Mouse (Mus musculus) hindbrain, postnatal 0 days (tissue): ENCODE measurements around the gene Olfr814. TPM values are rescaled to one million over a fixed set of nuclear protein-coding genes. Genes with fewer than 3 reads are reported as not detected.
"Not testable (repeated sequence)": the region's sequence is repeated elsewhere in the genome, so short reads cannot be mapped to it uniquely, and the experiment has no call there.

Source experiments
- ATAC-seq: fragments of 200-750 bp; cut with Nextera tagmentation; 2 replicates; pipeline ENCODE4 v1.8.0; 2017; ENCODE audit warnings: mild to moderate bottlenecking, moderate TSS enrichment, moderate library complexity
- DNase-seq: peaks from one replicate; pipeline ENCODE4 v3.0.0-alpha.2; 2015; ENCODE audit warnings: low spot score
- H3K27ac ChIP-seq: fragments of 300-500 bp; sonication (generic); 2 replicates; pipeline ENCODE4 v1.5.1; 2014; ENCODE audit warnings: mild to moderate bottlenecking
- H3K27me3 ChIP-seq: fragments of 300-500 bp; sonication (generic); 2 replicates; pipeline ENCODE4 v1.6.1; 2014; ENCODE audit warnings: low read length, mixed read lengths; ENCODE audit not compliant: insufficient read depth
- H3K36me3 ChIP-seq: fragments of 300-500 bp; sonication (generic); 2 replicates; pipeline ENCODE4 v1.6.1; 2014; ENCODE audit warnings: low read length, mixed read lengths; ENCODE audit not compliant: insufficient read depth
- H3K4me1 ChIP-seq: fragments of 300-500 bp; sonication (generic); 2 replicates; pipeline ENCODE4 v1.6.1; 2014; ENCODE audit warnings: antibody characterized with exemption, low read length, mixed read lengths; ENCODE audit not compliant: insufficient read depth
- H3K4me2 ChIP-seq: fragments of 300-500 bp; sonication (generic); 2 replicates; pipeline ENCODE4 v1.6.1; 2014; ENCODE audit warnings: low read depth, mild to moderate bottlenecking, low read length, moderate library complexity, mixed read lengths
- H3K4me3 ChIP-seq: fragments of 300-500 bp; sonication (generic); 2 replicates; pipeline ENCODE4 v1.5.1; 2014; ENCODE audit warnings: low read length
- H3K9ac ChIP-seq: fragments of 300-500 bp; sonication (generic); replicated peaks from 2 replicates; pipeline ENCODE4 v1.6.1; 2014; ENCODE audit warnings: mild to moderate bottlenecking, low read length, moderate library complexity, mixed read lengths
- H3K9me3 ChIP-seq: fragments of 300-500 bp; sonication (generic); 2 replicates; pipeline ENCODE4 v1.6.1; 2016; ENCODE audit warnings: low read length, mixed read lengths
- CTCF ChIP-seq: IDR thresholded peaks from 2 replicates; pipeline ENCODE4 v1.5.1; 2016; ENCODE audit warnings: antibody characterized with exemption, control low read depth, low read depth
- WGBS: fragments of 180-500 bp; shearing (Covaris S2); extraction: QIAGEN DNeasy Blood & Tissue Kit; methylation state at CpG from one replicate; pipeline ENCODE4 v1.1.7; 2014; 5-methylcytosine and 5-hydroxymethylcytosine counted together
- polyA plus RNA-seq: library from polyadenylated mRNA; unstranded; fragments of >200 nt; fragmentation: Nextera tagmentation; extraction: Ambion mirVana; gene quantifications from 2 replicates; pipeline ENCODE4 v1.2.1, GENCODE M21; 2015
- total RNA-seq: library from RNA; depleted of rRNA; stranded (reverse); fragments of >200 nt; gene quantifications from 2 replicates; pipeline ENCODE4 v1.2.3, GENCODE M21; 2014; rRNA removed

Olfr814 gene
- total RNA-seq (not detected in 2 replicates), polyA plus RNA-seq (not detected in 2 replicates)

- H3K27ac ChIP-seq, H3K27me3 ChIP-seq, H3K9me3 ChIP-seq, H3K4me2 ChIP-seq, H3K4me1 ChIP-seq, H3K36me3 ChIP-seq, H3K9ac ChIP-seq, H3K4me3 ChIP-seq, ATAC-seq, DNase-seq: not testable (repeated sequence)
- WGBS: no CpG with 5 or more reads among the region's 1 CpGs
These were observed at the start of gene Olfr814 for GRCm38 (mm10) chr10:129879751-129880150. Gene Olfr814, minus strand, starts transcription at chr10:129879851.

DNA sequence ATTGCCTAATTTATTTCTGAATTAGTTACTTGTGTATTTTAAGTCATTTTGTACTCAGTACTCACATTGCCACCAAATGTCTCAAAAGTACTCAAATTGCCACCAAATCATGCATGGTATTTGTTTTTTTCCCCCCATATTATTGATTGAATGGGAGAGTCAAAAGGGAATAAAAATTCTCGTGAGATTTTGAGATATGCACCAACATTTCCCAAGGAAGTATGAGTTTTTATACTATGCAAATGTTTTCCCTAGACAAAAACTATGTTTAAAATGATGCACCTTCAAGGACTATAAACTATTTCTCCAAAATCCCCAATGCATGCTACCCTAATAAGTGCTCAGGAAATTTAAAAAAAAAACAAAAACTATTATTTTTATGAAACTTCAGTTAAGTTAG, 35.8 kb upstream of the Olfr814 start, which contains the start of gene Olfr816:
Gene Olfr816 (minus strand): TSS at position 101 of the 400 bp plus-strand sequence.
- Histone ChIP-seq H3K9ac (no peak within 1 kb of the TSS), H3K4me3 (no peak within 1 kb of the TSS), H3K27me3 (no peaks in the 10 kb centered on the region), H3K9me3 (no peaks in the 10 kb centered on the region), H3K4me1 (no peaks in the 10 kb centered on the region), H3K36me3 (no peaks in the 10 kb centered on the region), H3K4me2 (no peak within 1 kb of the TSS), H3K27ac (no peak within 1 kb of the TSS)
- ATAC-seq (no peak), DNase-seq (no peak)
- TF ChIP-seq CTCF: no peak
- WGBS: 71% methylated on average over 1 of the region's 1 CpGs

DNA sequence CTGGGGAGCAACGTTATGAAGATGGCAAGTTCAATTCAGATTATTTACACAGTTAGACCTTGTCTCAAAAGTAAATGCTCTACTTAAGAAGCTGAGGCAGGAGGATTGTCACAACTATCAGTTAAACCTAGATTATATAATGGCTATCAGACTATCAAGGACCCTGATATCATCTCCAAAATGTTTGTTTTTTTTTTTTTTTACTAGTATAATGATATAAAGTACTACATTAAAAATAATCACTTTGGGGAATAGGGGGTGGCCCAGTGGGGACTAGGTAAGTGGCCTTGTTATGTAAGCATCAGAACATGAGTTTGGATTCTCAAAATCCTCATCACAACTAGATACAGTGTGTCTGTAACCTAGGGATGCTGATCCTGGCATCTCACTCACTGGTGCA, 26.1 kb upstream of the Olfr814 start, which contains the start of gene Olfr815:
Gene Olfr815 (minus strand): TSS at position 101 of the 400 bp plus-strand sequence.
- ATAC-seq, H3K9ac ChIP-seq, H3K36me3 ChIP-seq, H3K4me3 ChIP-seq, H3K27ac ChIP-seq, H3K9me3 ChIP-seq, DNase-seq, H3K4me2 ChIP-seq, H3K4me1 ChIP-seq, H3K27me3 ChIP-seq: not testable (repeated sequence)
- WGBS: no CpG with 5 or more reads among the region's 1 CpGs

GRCm38 (mm10) chr10:129885934-129886333, 6.3 kb upstream of the Olfr814 start:
- no peaks in the 10 kb centered on the region for H3K36me3 ChIP-seq
- DNase-seq (no peak), ATAC-seq (no peak)
- H3K4me1 ChIP-seq: no peaks in the 10 kb centered on the region
- H3K9me3 ChIP-seq: no peaks in the 10 kb centered on the region
- H3K4me2 ChIP-seq: no peak overlapping the region
- H3K27ac ChIP-seq: no peak overlapping the region
- TF ChIP-seq CTCF: no peak
- WGBS: 92% methylated on average over 7 of the region's 7 CpGs
- no peak overlapping the region for H3K4me3 ChIP-seq
- no peaks in the 10 kb centered on the region for H3K27me3 ChIP-seq
- H3K9ac ChIP-seq: no peak overlapping the region

GRCm38 (mm10) chr10:129885496-129885895, 5.8 kb upstream of the Olfr814 start:
- not testable (repeated sequence) for H3K4me2 ChIP-seq

DNA sequence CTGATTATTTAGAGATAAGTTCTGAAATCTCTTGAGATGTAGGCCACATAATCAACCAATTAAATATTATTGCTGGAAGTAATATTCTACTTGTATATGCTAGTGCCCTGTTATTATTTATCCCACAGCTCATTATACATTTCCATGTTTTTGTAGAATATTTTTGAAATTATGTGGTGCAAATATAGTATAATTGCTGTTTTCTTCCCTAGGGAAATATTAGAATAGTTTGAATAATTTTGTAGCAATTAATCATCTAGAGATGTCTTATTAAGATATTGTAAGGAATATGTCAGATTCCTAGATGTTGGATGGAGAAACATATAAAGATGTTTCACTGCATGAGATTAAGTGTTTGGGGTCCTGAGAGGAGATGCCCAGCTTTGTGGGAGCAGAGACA, 24.6 kb downstream of the Olfr814 start, which contains the start of gene Olfr813:
Gene Olfr813 (plus strand): TSS at position 301 of the 400 bp plus-strand sequence.
- Histone ChIP-seq H3K9ac (no peak within 1 kb of the TSS), H3K4me2 (no peak within 1 kb of the TSS), H3K4me3 (no peak within 1 kb of the TSS), H3K9me3 (no peaks in the 10 kb centered on the region), H3K4me1 (no peaks in the 10 kb centered on the region), H3K36me3 (no peaks in the 10 kb centered on the region), H3K27me3 (no peaks in the 10 kb centered on the region), H3K27ac (no peak within 1 kb of the TSS)
- no peak for TF ChIP-seq CTCF
- no peak for DNase-seq
- ATAC-seq: no peak

More at GRCm38 (mm10) chr10:129885496-129885895, 5.8 kb upstream of the Olfr814 start:
- H3K27me3 ChIP-seq, H3K36me3 ChIP-seq, H3K27ac ChIP-seq, H3K9me3 ChIP-seq, ATAC-seq, H3K9ac ChIP-seq, H3K4me1 ChIP-seq, H3K4me3 ChIP-seq, DNase-seq: not testable (repeated sequence)
- WGBS: 89% methylated on average over 6 of the region's 6 CpGs

- H3K4me1 ChIP-seq: no peaks in the 10 kb centered on the region
- no peaks in the 10 kb centered on the region for H3K36me3 ChIP-seq
- no peak overlapping the region for H3K4me2 ChIP-seq
- no peak overlapping the region for H3K4me3 ChIP-seq
- H3K27ac ChIP-seq: no peak overlapping the region
- H3K9me3 ChIP-seq: no peaks in the 10 kb centered on the region
- 45% methylated on average over 1 of the region's 1 CpGs for WGBS
- no peak for DNase-seq
- no peaks in the 10 kb centered on the region for H3K27me3 ChIP-seq
- no peak for TF ChIP-seq CTCF
- ATAC-seq: no peak
- H3K9ac ChIP-seq: no peak overlapping the region
These were observed 32.3 kb downstream of the Olfr814 start for GRCm38 (mm10) chr10:129847343-129847742.
